Mouse (Mus musculus) left cerebral cortex, adult 18-20 months (tissue): ENCODE measurements around the gene Idh3b. TPM values are rescaled to one million over a fixed set of nuclear protein-coding genes. Genes with fewer than 3 reads are reported as not detected.

ENCODE experiments used
- DNase-seq, 2 experiments: peaks; one replicate each; pipeline ENCODE4 v3.0.0; 2021 to 2022; ENCODE audit warnings: low spot score in 2 of 2, mixed read lengths in 1 of 2
- long read RNA-seq, 2 experiments: library from polyadenylated mRNA; stranded (forward); transcript quantifications; one replicate each; pipeline ENCODE4 v2.0.0; 2021
- total RNA-seq, 2 experiments: library from RNA; stranded (reverse); gene quantifications; 2 replicates each; pipeline ENCODE4 v1.2.3; 2021

Gene Idh3b
- total RNA-seq: 100 to 1,000 TPM; 287 to 311 TPM
- long read RNA-seq, experiment 1, transcript Idh3b-201 (12 exons, 1,616 nt): major isoform, 242 of 394 reads
- long read RNA-seq, experiment 1, partial matches to known transcripts: 112 of 394 reads
- long read RNA-seq, experiment 1, other reads (novel, unspliced or antisense): 40 of 394 reads
- long read RNA-seq, experiment 2, transcript Idh3b-201 (12 exons, 1,616 nt): major isoform, 216 of 333 reads
- long read RNA-seq, experiment 2, partial matches to known transcripts: 85 of 333 reads
- long read RNA-seq, experiment 2, other reads (novel, unspliced or antisense): 32 of 333 reads

DNA sequence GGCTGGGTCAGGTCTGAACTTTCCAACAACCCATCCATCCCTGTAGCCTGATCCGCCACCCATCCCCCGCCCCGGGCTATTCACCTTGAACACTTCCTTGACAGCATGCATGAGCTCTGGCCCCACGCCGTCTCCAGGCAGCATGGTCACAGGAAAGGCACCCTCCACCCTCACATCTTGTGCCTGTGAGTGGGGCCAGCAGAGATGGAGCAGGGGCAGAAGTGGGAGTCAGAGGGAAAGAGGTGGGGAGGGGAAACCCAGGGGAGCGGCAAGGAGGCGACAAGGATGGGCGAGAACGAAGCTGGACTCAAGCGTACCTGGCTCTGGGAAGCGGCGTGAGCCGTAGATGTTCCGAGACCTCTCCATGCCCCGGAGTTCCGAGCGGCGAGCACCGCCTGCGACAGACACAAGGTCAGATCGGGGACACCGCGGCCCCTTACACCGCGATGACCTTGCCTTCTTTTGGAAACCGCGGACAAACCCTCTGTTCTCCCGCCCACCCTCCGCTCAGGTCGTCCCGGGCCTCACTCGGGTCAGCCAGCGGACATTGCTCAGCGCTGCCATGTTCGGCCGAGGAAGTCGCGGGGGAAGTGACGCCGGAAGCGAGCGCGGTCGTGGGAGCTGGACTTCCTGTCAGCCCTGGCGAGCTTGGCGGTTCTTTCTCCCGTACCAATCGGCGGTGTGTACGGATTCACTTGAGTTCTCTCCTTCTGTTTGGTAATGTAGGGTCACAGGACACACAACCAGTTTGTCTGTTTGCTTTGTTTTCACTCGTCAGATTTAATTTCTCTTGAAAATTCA is at the start of gene Idh3b:
TSS of gene Idh3b (minus strand) at position 694 of the 801 bp plus-strand sequence.
- peak; percentile 93 to 95 for DNase-seq

DNA sequence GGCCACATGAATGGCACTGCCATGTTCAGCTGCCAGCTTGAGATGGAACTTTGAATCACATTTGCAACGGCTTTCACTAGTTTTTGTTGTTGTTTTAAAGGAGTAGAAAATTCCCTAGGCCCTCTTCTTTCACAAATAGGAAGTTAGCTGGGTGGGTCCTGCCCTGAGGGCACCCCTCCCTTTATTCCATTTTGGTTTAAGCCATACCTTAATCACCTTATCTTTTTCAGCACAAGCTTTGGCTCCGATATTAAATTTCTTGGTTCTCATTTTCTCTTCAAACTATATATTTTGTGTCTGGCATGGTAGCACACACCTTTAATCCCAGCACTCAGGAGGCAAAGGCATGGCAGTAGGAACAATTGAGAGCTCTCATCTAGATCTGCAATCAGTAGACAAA is 45.2 kb upstream of the Idh3b start:
- no peak for DNase-seq

DNA sequence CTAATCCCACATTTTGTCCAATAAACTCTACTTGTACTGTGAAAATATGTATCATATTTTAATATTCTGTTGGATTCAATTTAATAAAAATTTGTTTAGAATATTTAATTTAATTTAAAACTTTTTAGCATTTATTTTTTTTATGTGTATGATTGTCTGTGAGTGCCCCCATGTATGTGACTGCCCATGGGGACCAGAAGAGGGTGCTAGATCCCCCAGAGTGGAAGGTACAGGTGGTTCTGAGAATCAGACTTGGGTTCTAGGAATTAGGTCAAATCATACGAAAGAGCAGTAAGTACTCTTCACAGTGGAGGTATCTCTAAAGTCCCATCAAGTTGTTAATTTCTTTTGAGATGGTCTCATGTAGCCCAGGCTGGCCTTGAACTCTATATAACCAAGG is 42.7 kb upstream of the Idh3b start:
- DNase-seq: no peak

DNA sequence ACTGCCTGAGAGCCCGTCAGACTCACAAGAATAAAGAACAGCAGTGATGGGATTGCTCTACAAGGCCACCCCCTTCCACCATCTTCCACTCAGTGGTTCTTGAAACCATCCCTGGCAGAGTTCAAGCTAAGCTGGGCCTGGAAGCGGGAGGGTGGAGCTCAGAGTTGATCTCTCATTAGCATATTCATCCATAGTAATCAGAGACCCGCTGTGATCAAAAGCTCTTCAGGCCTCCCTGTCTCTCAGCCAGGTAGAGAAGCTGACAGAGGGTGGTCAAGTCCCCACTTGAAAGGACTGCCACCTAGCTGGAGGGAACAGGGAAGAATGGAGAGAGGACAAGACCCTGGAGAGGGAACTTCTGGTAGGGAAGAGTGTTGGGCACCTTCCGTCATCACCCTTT is 18.7 kb upstream of the Idh3b start:
- DNase-seq: no peak

DNA sequence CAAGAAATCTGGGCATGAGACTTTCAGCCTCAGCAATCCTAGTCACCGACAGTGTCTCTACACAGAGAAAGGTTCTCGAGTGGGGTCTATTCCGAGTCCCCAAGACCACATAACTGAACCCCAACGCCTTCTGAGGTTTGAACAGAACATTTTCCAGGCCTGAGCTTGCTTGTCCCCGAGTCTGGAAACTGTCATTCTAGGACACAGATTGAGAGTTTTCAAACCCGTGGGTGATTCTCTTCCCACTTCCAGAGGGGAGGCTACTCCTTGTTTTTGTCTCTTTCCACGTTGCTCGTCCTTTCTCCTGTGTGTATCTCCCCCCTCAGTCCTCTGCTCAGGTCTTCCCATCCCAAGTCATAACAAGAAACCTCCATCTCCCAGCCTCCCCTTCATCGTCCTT is 13.2 kb upstream of the Idh3b start:
- no peak for DNase-seq

DNA sequence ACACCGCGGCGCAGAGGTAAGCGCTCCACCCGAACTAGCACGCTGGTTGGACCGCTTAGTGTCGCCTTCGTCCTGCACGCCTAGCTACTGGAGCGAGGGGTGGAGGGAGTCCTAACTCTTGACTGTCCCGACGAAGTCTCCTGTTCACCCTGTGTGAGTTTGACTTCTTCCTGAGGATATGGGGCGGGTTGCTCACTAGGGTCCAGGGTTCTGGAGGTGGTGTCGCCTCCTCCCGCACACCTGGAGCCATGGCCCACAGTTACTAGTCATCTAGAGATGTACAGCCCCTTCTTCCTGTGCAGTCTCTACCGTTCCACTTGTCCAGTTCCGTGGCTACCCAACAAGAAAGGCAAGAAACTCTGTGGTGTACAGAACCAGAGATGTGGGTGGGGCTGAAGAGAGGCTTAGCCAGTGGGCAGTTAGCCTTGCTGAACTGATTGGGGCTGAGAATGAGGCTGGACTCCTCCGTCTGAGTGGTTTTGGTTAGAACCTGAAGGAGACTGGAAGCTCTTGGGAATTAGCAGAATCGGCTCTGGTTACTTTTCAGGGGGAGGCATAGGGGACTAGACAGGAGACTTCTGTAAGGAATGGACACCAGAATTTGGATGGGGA is 11.9 kb upstream of the Idh3b start:
- DNase-seq: no peak

DNA sequence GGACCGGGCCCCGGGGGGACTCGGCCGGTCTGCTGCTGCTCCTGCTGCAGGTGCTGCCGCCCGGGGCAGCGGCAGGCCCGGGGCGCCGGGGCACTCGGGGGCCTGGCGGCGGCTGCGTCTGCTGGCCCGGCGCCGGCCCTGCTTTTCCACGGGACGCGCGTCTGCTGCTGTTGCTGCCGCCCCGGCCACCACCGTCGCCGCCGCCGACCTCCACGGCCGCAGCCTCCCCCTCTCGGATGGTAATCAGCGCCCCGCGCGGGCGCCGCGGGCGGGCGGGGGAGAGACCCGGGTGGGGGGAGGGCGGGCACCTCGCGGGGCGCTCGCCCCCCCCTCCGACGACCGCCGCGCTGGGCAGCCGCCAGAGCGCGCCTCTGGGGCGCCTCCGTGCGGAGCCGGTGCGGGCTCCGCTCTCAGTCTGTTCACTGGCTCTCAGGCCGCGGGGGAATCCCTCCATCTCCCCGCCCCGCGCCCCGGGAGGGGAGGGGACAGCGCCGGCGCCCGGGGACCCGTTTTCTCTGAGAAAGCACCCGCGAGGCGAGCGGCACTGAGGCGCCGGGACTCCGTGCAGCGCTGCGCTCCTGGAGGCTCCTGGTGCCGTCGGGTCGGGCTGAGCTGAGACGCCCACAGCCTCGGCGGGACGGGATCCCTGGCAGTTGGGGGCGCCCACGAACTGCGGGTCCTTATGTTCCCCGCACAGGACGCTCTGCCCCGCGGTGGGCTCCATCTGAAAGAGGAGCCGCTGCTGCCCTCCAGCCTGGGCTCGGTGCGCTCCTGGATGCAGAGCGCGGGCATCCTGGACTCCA is 11.2 kb upstream of the Idh3b start:
- peak; percentile 15 to 35 for DNase-seq

DNA sequence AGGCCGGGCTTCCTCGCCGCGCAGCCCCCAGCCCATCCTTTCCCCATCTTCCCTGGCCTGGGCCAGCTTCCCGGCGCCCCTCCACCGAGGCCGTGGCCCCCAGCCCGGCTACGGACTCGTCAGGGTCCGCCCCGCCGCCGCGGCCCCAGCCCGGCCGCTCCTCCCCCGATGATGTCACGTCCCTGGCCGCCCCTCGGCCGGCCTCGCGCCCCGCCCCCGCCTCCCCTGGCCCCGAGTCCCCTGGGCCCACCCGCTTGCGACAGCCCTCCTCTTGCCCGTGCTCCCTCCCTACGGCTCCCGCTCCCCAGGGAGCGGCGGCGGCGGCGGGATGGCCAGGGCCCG is 10.6 kb upstream of the Idh3b start, which contains the start of gene Ebf4:
TSS of gene Ebf4 (plus strand) at position 234 of the 342 bp plus-strand sequence.
- DNase-seq: no peak

DNA sequence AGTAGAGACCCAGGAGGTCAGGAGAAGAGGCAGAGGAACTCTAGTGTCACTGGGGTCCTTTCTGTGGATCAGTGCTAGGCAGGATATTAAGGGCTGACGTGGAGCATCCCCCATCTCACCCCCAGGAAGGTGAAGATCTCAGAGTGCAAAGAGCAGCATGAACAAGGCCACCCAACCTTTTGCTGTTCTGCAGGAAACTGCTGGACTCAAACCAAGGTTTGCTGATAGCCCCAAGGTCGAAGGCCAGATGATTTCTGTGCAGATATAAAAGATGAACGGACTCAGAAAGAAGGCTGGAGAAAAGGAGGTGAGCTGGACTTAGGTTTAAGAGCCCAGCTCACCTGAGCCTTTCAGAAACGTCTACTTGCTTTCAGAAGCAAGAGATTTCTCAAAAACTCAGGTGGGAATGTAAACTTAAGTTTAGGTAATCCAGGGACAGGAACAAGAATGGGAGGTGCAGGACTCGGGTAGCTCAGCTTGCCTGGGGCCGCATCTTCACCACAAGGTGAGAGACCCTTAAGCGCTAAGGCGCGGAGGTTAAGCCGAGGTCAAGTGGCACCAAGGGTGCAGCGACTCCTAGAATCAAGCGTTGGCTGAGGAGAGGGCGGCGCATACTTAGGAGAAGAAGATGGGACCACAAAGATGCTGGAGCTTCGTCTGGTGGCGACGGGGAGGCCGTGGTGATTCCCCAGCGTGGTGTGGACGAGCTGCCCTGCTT is 10.0 kb upstream of the Idh3b start:
- DNase-seq: no peak

DNA sequence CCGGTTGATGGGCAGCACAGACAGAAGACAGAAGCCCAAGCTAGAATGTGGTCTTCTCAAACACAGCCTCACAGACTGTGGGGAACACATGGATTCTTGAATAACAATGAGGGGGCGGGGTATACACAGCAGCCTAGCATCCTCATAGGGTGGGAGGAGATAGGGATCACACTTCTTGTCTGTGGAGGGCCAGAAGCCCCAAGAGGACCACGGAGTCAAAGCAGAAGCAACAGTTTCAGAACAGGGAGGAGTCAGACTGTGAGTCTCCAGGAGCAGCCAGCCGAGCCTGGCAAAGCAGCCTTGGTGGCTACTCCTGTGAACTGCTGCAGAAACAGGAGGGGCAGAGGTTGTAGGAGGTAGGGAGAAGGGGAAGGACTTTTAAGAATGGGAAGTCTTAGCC is 9.1 kb upstream of the Idh3b start:
- no peak for DNase-seq

DNA sequence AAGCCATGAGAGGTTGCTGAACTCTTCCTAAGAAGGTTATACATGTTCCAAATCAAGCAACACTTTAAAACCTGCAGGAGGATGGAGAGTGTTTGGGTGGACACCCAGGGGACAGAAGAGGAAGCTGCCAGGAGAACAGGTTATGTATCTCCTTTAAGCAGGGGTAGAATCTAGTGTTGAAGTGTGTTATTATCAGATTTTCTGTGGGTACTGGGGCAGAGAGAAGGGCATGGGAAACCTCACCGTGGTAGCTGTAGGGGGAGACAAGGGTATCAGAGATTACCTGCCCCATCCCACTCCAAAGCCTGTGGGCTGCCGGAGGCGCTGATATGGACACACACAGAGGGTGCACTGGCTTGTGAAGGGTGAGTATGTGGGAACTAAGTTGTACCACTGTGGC is 8.7 kb upstream of the Idh3b start:
- no peak for DNase-seq

DNA sequence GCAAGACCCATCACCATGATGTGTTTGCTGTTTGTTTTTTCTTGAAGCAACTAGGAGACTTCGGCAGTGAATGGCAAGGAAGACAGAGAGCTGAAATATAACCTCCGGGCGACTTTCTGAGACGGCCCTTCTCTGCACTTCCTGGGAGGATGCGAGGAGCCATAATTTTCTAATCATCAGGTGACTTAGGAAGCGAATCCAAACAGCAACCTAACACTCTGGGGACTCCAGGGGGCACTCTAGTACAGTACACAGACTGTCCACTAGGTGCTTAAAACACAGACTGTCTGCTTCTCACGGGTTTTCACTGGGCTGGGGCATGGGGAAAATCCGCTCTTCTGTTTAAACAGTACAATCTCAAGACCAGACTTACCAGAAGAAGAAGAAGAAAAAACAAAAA is 7.1 kb upstream of the Idh3b start:
- peak; percentile 74 to 75 for DNase-seq

DNA sequence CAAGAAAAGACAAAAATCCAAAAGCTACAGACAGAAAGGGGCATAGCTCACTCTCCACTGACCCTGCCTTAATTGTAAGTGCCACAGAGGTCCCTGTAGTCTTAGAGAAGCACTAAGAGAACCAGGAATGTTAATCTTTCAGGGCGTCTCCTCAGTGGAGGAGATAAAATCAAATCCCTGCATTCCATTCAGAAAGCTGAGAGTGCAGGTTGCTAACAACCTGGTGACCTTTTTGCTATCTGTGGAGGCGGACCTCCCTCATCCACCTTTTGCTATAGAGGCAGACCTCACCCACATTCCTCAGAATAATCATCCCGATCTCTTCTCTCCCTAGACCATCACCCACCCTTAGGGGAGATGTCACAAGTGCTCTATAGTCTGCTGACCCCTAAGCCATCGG is 4.7 kb upstream of the Idh3b start:
- no peak for DNase-seq

DNA sequence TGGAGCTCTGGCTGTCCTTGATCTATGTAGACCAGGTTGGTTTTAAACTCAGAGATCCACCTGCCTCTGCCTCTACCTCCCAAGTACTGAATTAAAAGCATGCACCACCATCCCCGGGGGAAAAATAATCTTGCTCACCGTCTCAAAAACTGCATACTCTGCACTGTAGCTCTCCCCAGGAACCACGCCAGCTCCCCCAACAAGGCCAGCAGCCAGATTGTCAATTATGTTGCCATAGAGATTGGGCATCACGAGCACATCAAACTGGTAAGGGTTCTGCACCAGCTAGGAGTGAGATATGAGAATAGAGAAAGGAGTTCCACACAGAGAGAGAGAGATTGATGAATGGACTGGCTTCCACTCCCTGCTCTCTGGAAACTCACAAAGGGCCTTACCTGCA is 3.5 kb downstream of the Idh3b start:
- DNase-seq: no peak

DNA sequence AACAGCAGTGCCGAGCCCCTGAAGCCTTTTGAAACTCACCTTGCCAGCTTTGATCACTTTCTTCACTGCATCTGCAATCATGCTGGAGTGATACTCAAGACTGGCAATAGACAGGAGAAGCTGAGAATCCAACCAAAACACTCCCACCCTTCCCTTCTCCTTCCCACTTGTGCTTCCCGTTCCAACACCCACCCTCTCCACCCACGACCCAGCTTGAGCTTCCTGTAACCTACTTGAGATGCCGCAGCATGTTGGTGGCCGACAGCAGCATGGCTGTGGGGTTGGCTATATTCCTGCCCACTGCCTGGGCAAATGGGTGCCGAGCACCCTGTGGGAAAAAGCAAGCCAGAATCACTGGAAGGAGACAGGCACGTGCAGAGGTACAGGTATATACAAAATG is 4.1 kb downstream of the Idh3b start:
- peak; percentile 38 to 51 for DNase-seq

DNA sequence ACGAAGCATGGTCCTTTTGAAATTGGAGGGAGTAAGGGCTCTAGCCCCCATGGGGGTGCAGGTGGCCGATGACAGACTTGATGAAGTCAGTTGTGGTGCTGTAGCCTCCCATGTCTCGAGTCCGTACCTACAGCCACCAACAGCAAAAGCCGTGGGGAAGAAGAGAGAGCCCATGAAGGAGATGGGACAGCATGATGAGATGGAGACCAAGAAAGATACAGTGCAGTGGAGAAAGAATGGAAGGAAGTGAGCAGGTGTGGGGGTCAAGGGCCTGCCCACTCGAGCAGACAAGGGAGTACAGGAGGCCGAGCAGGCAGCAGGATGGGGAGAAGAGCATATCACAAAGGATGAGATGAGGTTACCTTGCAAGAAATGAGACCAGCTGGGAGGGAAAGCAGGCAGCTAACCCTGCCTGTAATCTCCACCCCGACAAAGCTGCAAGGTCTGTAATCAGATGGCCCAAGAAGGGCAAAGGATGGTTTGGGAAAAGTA is 4.7 kb downstream of the Idh3b start:
- DNase-seq: no peak

DNA sequence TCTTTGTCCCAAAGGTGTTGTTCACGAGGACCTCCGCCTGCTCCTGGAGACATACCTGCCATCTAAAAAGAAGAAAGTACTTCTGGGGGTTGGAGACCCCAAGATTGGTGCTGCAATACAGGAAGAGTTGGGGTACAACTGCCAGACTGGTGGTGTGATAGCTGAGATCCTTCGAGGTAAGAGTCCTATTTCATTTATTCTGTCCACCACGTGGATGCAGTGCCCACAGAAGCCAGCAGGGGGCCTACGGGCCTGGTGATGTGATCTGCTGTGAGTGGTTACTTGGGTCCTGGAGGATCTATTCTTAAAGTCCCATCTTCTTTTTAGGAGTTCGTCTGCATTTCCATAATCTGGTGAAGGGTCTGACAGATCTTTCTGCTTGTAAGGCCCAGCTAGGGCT is 8.7 kb downstream of the Idh3b start:
- no peak for DNase-seq

DNA sequence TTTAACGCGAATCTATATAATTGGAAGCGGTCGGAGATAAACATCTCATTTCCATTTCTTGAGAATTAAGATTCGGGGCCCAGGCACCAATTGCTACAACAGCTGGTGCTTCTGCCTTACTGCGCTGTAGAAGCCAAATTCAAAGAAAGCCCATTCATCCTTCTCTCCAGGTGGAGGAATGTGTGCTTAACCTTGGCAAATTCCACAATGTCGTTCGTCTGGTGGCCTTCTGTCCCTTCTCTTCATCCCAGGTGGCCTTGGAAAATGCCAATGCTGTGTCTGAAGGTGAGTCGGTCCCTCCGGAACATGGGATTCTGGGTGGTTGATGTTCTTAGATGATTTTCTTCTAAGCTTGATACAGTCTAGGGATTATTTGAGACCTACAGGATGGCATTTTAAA is 9.5 kb downstream of the Idh3b start:
- no peak for DNase-seq

DNA sequence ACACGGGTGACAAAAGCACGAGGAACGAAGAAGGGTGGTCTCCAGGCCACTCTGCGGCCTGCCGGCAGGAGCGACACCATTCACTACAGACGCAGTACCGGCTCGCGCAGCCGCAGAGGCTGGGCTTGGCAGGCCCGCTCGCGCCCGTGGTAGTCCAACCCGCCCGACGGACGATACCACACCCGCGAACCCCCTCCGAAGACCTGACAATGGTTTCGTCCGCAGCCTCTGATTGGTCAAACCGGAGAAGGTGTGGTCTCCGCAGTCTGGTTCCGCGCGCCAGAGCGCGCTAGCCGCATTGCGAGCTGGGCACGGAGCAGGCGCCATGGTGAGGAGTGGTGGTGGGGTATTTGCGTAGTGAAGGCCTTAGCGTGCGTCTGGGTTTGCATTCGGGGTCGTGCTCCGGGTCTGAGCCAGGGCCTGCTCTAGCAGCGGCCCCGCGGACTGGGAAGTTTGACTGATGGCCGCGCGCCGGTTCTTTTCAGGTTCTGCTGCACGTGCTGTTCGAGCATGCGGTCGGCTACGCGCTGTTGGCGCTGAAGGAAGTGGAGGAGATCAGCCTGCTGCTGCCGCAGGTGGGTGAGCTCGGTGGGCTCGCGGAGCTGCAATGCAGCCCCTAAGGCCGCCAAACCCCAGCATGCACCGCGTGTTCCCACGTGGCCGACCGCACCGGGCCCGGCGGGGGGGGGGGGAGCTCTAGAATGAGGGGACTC is 10.0 kb downstream of the Idh3b start, which contains the start of gene Nop56:
TSS of gene Nop56 (plus strand) at position 282 of the 713 bp plus-strand sequence.
- peak; percentile 99 to 100 for DNase-seq

DNA sequence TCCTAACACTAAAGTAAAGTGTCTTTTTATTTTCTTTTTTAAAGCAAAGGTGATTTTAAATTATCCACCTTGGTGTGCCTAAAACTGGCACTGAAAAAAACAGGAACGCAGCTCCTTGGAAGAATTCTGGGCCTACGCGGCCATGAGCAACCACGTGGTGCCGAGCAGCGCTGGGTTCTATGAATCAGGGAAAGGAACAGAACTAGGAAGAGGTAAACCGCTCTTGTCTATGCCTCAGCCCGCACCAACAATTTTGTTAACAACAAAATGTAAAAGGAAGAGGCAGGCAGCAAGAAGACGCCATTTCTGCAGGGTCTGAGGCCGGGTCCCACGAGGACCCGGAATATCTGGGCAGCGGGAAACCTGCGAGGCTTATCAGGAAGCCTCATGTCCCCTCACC is 10.6 kb downstream of the Idh3b start:
- DNase-seq: peak; percentile 33 to 34
